Mouse (Mus musculus): ENCODE measurements at regions not wholly inside any gene's neighbourhood (a gene's known extent, or its start where the extent isn't known, plus 50 kb on each side); places are given as distances from the start of the nearest gene placed in this dataset.

DNA sequence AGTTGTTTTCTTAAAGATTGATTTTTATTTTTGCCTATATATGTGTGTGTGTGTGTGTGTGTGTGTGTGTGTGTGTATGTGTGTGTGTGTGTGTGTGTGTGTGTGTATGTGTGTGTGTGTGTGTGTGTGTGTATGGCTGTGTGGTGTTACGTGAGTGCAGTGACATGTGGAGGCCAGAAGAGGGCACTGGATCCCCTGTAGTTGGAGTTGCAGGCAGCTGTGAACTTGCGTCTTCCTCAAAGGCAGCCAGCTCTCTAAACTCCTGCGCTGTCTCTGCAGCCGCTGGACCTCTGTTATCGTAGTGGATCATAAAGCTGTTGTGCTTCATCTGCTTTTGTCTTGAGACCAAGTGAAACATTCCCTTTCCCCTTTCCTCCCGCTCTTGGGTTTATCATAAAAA lies 109.9 kb upstream of the Egr2 start:
- no peaks in the 10 kb centered on the region for H3K36me3 ChIP-seq (ENCODE audit: insufficient read depth, low read length)
- DNase-seq (ENCODE audit: low spot score): no peak
- no peaks in the 10 kb centered on the region for H3K9me3 ChIP-seq (ENCODE audit: low read length)
- H3K9ac ChIP-seq (replicated peaks; ENCODE audit: low read depth): no peak overlapping the region
- H3K4me3 ChIP-seq (ENCODE audit: low read depth, low read length): no peak overlapping the region
- no peaks in the 10 kb centered on the region for H3K27me3 ChIP-seq (replicated peaks; ENCODE audit: insufficient read depth, low read length)
- no peak overlapping the region for H3K4me2 ChIP-seq (replicated peaks; ENCODE audit: low read depth, low read length)
- no peak overlapping the region for H3K27ac ChIP-seq (ENCODE audit: low read length)
- WGBS: 97% methylated on average over 6 of the region's 6 CpGs
- ATAC-seq: no peak
- H3K4me1 ChIP-seq (ENCODE audit: insufficient read depth, low read depth, low read length): no peaks in the 10 kb centered on the region
- TF ChIP-seq EP300 (IDR thresholded peaks at IDR 0.05) (no peak), CTCF (IDR thresholded peaks at IDR 0.05) (no peak)

DNA sequence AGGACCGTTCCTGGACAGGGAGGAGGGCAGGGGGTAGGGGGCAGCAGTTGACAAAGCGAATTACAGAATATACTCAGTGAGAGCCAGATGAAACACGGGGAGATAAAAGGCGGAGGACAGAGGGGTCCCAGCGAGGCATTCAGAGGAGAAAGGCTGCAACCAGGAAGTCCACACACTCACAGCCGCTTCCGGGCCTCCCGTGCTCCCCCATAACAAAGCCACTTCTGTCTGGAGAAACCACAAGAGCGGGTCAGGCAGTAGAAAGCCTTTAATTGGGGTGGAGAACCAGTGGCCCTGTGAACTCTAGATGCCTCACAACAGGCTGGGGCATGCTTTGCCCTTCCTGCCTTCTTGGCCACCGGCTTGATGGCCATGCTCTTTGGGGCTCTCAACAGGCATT lies 108.1 kb upstream of the Egr2 start:
- no peak overlapping the region for H3K4me2 ChIP-seq (replicated peaks; ENCODE audit: low read depth, low read length)
- ATAC-seq: no peak
- H3K4me1 ChIP-seq (ENCODE audit: insufficient read depth, low read depth, low read length): no peaks in the 10 kb centered on the region
- H3K27me3 ChIP-seq (replicated peaks; ENCODE audit: insufficient read depth, low read length): no peaks in the 10 kb centered on the region
- WGBS: 28% methylated on average over 10 of the region's 10 CpGs
- no peak overlapping the region for H3K9ac ChIP-seq (replicated peaks; ENCODE audit: low read depth)
- no peaks in the 10 kb centered on the region for H3K36me3 ChIP-seq (ENCODE audit: insufficient read depth, low read length)
- no peaks in the 10 kb centered on the region for H3K9me3 ChIP-seq (ENCODE audit: low read length)
- TF ChIP-seq EP300 (IDR thresholded peaks at IDR 0.05) (no peak), CTCF (IDR thresholded peaks at IDR 0.05) (no peak)
- H3K27ac ChIP-seq (ENCODE audit: low read length): no peak overlapping the region
- no peak overlapping the region for H3K4me3 ChIP-seq (ENCODE audit: low read depth, low read length)
- no peak for DNase-seq (ENCODE audit: low spot score)

DNA sequence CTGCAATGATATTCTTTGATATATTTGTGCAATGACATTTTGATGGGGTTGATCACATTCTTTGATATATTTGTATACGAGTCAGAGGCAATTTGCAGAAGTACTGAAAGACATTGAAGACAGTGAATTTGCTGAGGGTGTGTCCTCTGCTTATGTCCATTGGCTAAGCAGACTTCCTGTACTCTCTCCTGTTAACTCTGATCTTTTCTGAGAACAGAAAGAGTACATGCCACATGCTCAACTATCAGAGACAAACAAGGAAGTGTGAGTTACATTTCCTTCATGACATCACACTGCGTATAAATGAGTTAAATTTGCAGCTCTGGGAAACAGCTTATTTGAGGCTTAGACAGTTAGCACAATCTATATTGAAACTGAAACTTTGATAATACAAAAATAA lies 104.5 kb upstream of the Egr2 start:
- peak; percentile 17 for DNase-seq (ENCODE audit: low spot score)
- no peak overlapping the region for H3K4me3 ChIP-seq (ENCODE audit: low read depth, low read length)
- WGBS: 72% methylated on average over 2 of the region's 2 CpGs
- H3K36me3 ChIP-seq (ENCODE audit: insufficient read depth, low read length): no peaks in the 10 kb centered on the region
- H3K27me3 ChIP-seq (replicated peaks; ENCODE audit: insufficient read depth, low read length): no peaks in the 10 kb centered on the region
- TF ChIP-seq CTCF (IDR thresholded peaks at IDR 0.05) (no peak), EP300 (IDR thresholded peaks at IDR 0.05) (no peak)
- H3K9me3 ChIP-seq (ENCODE audit: low read length): no peaks in the 10 kb centered on the region
- no peak overlapping the region for H3K4me2 ChIP-seq (replicated peaks; ENCODE audit: low read depth, low read length)
- no peaks in the 10 kb centered on the region for H3K4me1 ChIP-seq (ENCODE audit: insufficient read depth, low read depth, low read length)
- H3K9ac ChIP-seq (replicated peaks; ENCODE audit: low read depth): no peak overlapping the region
- ATAC-seq: no peak
- no peak overlapping the region for H3K27ac ChIP-seq (ENCODE audit: low read length)

DNA sequence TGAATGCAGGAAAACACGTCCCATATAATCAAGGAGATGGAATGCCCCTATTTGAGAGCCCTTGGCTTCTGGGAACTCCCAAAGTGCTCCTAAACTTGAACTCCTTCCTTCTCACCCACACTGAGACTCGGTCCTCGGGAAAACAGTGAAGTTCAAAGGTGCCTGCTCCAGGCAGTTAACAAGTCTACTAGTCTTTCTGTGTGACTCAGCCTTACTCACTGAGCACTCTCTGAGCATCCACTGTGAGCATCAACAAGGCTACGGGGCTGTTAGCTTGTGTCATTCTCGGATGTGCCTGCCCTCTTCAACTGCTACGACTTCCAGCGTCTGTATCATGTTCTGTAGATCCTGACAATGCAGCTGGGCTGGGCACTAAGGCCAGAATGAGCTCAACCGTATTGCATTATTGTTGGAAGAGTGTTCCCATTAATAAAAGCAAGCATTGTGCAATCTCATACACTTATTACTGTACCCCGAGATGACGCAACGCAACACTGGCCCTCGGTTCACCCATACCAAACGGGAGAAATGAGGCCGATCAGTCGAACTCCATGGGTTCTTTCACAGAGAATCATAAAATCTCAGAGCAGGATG lies 96.1 kb upstream of the Egr2 start:
- no peaks in the 10 kb centered on the region for H3K9me3 ChIP-seq (ENCODE audit: low read length)
- no peak overlapping the region for H3K9ac ChIP-seq (replicated peaks; ENCODE audit: low read depth)
- no peak overlapping the region for H3K4me2 ChIP-seq (replicated peaks; ENCODE audit: low read depth, low read length)
- 60% methylated on average over 15 of the region's 15 CpGs for WGBS
- DNase-seq (ENCODE audit: low spot score): peak; percentile 86
- no peak overlapping the region for H3K27ac ChIP-seq (ENCODE audit: low read length)
- no peak for TF ChIP-seq CTCF (IDR thresholded peaks at IDR 0.05)
- peak; percentile 44; the same call in 1 of the 2 replicates for TF ChIP-seq EP300 (IDR thresholded peaks at IDR 0.05)
- H3K27me3 ChIP-seq (replicated peaks; ENCODE audit: insufficient read depth, low read length): no peaks in the 10 kb centered on the region
- no peak overlapping the region for H3K4me3 ChIP-seq (ENCODE audit: low read depth, low read length)
- no peaks in the 10 kb centered on the region for H3K4me1 ChIP-seq (ENCODE audit: insufficient read depth, low read depth, low read length)
- no peaks in the 10 kb centered on the region for H3K36me3 ChIP-seq (ENCODE audit: insufficient read depth, low read length)
- ATAC-seq: peak; percentile 84

DNA sequence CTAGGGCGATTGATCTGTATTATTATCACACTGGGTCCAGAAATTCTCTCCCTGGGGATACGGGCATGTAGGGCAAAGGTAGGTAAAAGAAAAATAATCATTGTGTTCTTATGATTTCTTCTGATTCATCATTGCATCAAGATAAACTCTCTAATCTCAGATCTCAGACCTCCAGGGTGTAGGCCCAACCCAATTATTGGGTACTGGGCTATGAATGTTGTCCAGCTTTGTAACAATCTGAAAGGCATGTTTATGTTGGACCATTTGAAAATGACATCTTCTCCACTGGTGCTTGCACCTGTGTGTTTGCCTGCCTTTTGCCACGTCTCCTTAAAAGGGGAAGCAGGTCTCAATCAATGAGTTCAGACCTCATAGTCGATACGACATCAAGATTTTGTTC lies 95.4 kb upstream of the Egr2 start:
- TF ChIP-seq EP300 (IDR thresholded peaks at IDR 0.05) (no peak), CTCF (IDR thresholded peaks at IDR 0.05) (no peak)
- Histone ChIP-seq H3K27ac (ENCODE audit: low read length) (no peak overlapping the region), H3K27me3 (replicated peaks; ENCODE audit: insufficient read depth, low read length) (no peaks in the 10 kb centered on the region), H3K4me1 (ENCODE audit: insufficient read depth, low read depth, low read length) (no peaks in the 10 kb centered on the region), H3K9ac (replicated peaks; ENCODE audit: low read depth) (no peak overlapping the region), H3K36me3 (ENCODE audit: insufficient read depth, low read length) (no peaks in the 10 kb centered on the region), H3K4me3 (ENCODE audit: low read depth, low read length) (no peak overlapping the region), H3K4me2 (replicated peaks; ENCODE audit: low read depth, low read length) (no peak overlapping the region), H3K9me3 (ENCODE audit: low read length) (no peaks in the 10 kb centered on the region)
- 83% methylated on average over 5 of the region's 5 CpGs for WGBS
- DNase-seq (ENCODE audit: low spot score) (no peak), ATAC-seq (no peak)

DNA sequence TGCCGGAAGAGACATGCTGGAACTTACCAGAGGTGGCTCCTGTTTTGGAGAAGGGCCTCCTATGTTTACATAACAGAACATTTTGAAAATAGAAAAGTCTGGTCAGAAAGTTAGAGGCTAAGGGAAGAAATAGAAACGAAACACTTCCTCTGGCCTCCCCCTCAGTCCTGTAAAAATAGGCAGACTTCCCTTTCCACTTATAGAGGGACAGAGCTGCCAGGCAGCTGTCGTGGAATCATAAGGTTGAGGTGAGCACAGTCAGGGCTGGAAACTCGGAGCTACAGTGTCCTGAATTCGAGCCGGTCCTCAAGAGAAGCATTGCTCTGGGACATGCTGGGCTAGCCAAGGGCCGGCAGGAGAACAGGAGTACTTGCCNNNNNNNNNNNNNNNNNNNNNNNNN lies 94.0 kb upstream of the Egr2 start:
- Histone ChIP-seq H3K4me2 (replicated peaks; ENCODE audit: low read depth, low read length) (no peak overlapping the region), H3K9ac (replicated peaks; ENCODE audit: low read depth) (no peak overlapping the region), H3K9me3 (ENCODE audit: low read length) (no peaks in the 10 kb centered on the region), H3K27me3 (replicated peaks; ENCODE audit: insufficient read depth, low read length) (no peaks in the 10 kb centered on the region), H3K27ac (ENCODE audit: low read length) (no peak overlapping the region), H3K36me3 (ENCODE audit: insufficient read depth, low read length) (no peaks in the 10 kb centered on the region), H3K4me3 (ENCODE audit: low read depth, low read length) (no peak overlapping the region), H3K4me1 (ENCODE audit: insufficient read depth, low read depth, low read length) (no peaks in the 10 kb centered on the region)
- WGBS: 41% methylated on average over 7 of the region's 7 CpGs
- no peak for DNase-seq (ENCODE audit: low spot score)
- ATAC-seq: no peak
- TF ChIP-seq CTCF (IDR thresholded peaks at IDR 0.05) (no peak), EP300 (IDR thresholded peaks at IDR 0.05) (no peak)

DNA sequence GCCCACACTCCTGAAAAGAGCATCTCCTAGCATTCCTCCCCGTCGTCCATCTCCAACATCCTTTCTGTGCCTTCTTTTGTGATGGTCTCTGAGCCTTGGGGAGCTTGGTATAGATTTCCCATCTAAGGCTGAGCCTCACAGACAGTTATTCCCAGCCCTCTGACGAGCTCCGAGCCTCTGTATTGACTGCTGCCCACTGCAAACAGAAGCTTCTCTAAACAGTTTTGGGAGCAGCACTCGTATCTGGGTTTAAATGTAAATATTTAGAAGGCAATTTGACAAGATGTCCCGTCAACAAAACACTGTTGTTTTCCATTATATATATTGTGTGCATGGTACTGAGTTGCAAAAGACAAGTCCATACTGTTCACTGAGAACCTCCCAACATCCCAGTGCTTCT lies 86.4 kb upstream of the Egr2 start:
- Histone ChIP-seq H3K4me3 (ENCODE audit: low read depth, low read length) (no peak overlapping the region), H3K9ac (replicated peaks; ENCODE audit: low read depth) (no peak overlapping the region), H3K36me3 (ENCODE audit: insufficient read depth, low read length) (no peaks in the 10 kb centered on the region), H3K27ac (ENCODE audit: low read length) (no peak overlapping the region), H3K9me3 (ENCODE audit: low read length) (no peaks in the 10 kb centered on the region), H3K4me1 (ENCODE audit: insufficient read depth, low read depth, low read length) (no peaks in the 10 kb centered on the region), H3K27me3 (replicated peaks; ENCODE audit: insufficient read depth, low read length) (no peaks in the 10 kb centered on the region), H3K4me2 (replicated peaks; ENCODE audit: low read depth, low read length) (no peak overlapping the region)
- TF ChIP-seq CTCF (IDR thresholded peaks at IDR 0.05) (no peak), EP300 (IDR thresholded peaks at IDR 0.05) (no peak)
- DNase-seq (ENCODE audit: low spot score): no peak
- no peak for ATAC-seq
- 47% methylated on average over 6 of the region's 6 CpGs for WGBS
